Mouse (Mus musculus) lung, postnatal 4 days (tissue): ENCODE measurements around the gene Kcnh6.
"Not testable (repeated sequence)": the region's sequence is repeated elsewhere in the genome, so short reads cannot be mapped to it uniquely, and the experiment has no call there.

Experiments
- DNase-seq, 2 experiments: peaks; one replicate each; pipeline ENCODE4 v3.0.0; 2021

Kcnh6 gene

DNA sequence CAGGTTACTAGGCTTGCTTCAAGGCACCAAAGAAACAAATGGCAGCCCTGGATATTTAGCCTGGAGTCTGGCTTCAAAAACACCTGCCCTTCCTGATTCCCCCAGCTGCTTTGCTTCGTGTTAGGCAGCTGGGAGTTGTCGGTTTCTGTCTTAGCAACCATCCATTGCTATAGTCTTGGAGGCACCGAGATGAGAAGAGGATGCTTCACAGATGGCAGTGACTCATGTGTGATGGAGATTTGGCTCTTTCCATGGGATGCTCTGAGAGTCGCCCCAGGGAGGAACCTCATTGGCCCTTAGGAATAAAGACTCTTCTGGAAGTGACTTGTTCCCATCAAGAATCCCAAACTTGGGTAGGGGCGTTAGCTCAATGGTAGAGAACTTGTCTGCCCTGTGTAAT is 8.5 kb downstream of the Kcnh6 start:
- DNase-seq = no peak

DNA sequence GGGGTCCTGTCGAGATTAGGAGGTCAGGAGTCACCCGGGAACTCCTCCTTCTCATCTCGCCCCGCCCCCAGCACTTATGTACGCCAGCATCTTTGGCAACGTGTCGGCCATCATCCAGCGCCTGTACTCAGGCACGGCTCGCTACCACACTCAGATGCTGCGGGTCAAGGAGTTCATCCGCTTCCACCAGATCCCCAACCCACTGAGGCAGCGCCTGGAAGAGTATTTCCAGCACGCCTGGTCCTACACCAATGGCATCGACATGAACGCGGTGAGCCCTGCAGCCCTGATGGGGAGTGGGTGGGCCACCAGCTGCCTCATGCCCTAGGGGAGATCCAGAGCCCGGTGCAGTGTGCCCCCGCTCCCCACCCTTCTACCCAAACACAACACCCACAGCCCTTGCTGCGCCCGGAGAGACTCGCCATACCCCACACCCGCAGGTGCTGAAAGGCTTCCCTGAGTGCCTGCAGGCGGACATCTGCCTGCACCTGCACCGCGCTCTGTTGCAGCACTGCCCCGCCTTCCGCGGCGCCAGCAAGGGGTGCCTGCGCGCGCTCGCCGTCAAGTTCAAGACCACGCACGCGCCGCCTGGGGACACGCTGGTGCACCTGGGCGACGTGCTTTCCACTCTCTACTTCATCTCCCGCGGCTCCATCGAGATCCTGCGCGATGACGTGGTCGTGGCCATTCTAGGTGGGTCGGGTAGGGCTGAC is 12.3 kb downstream of the Kcnh6 start:
- DNase-seq = peak in 1 of 2 experiments; percentile 32

DNA sequence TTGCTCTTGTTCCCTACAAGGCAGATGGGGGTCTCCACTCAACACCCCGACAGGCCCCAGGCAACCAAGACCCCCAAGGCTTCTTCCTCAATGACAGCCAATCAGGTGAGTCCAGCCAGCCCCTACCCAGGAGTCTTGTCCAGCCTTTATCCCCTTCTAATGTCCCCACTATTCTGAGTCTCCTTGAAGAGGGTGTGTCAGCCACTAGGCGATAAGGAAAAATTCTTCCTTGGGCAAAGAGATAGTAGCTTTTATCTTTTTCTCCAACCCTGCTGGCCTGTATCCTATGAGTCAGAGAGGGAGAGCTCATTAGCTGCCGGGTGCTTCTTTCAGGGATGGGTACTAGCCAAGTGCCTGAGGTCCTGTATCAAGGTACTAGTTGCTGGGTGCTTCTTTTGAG is 17.9 kb downstream of the Kcnh6 start:
- no peak for DNase-seq

DNA sequence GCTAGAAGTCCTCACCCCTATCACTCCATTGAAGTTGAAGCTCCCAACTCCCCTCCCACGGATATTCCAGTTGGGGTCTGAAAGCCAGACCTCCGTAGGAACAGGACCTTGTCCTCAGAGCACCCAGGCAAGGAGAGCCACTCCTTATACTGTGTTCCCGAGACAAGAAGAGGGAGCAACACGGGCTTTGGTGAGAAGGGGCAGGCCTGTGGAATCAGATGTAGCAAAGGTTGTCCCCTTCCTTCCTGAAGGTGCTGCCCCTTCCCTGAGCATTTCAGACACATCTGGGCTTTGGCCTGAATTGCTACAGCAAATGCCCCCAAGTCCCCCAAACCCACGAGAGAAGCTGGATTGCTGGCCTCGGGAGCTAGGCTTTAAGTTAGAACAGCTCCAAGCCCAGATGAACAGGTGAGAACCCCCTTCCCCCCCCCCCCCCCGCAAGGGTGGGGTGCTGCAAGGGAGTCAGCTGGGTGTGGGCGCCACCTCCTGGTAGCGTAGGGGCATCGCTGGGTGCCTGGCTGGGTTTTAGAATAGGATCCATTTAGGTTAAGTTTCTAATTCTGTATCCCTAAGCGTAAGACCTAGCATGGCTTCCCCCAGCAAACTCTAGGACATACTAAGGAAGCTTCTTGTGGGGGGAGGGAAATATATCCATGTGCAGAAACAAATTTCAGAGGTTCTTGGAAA is 18.7 kb downstream of the Kcnh6 start:
- DNase-seq = peak; percentile 65 to 78

DNA sequence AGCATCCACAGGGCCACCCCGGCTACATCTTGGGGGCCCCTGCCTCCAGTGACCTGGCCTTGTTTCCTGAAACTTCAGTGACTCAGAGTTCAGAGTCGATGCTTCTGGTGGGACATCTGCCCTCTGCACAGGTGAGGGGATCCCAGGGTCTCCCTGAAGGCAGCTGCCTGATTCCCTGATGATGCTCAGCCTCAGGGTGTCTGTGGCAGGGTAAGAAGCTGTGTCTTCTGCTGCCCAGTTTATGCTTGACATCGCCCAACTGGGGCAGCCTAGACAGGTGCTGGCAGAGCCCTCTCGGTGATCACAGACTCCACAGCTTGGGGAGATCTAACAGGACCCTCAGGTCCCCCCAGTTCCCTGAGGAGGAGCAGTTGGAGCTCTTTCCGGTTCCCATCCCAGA is 19.7 kb downstream of the Kcnh6 start:
- DNase-seq = no peak

DNA sequence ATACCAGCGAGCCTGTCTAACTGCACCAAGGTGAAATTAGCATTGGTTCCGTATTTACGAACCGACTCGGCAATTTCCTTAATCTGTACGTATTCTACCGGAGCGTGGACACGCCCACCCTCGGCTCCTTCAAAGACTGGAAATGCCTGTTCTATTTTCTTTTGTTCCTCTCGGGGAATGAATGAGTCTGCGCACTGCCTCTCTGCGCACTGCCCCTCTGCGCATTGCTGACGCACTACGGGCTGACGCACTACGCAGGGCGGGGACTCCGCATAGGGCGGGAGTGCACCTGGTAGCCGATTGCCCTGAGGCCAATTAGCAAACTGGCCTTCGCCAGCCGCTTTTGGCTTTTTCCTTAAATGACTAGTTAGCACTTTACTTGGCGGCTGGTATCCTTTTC is 24.1 kb downstream of the Kcnh6 start:
- DNase-seq = not testable (repeated sequence)

DNA sequence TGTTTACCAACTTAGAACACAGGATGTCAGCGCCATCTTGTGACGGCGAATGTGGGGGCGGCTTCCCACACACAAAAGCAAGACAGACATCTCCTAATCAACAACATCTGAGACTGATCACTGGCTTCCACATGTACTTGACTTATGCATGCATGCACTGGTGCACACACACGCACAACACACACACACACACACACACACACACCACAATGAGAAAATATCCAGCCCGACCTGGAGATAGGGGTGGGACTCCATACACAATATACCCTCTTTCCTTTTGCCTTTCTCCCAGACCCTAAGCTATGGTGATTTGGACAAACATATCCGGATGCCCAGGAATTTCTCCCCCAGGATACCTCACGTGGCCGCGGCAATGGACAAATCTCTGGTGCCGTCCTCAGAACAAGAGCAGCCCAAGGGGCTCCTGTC is 25.6 kb downstream of the Kcnh6 start:
- DNase-seq = peak; percentile 39 to 56

DNA sequence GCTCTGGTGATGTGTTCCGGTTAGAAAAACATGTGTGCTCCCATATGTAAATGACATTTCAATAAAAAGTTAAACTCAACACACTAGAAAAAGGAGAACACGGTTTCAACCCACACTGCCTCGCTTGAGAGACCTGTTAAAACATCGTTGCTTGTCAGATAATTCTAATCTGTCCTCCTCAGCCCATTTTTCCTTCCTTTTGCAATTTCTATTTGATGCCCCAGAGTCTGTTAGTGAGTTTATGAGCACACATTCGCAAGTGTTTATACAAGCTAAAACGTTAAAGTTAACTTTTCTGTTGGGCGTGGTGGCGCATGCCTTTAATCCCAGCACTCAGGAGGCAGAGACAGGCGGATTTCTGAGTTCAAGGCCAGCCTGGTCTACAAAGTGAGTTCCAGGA is 27.1 kb downstream of the Kcnh6 start:
- DNase-seq = no peak

DNA sequence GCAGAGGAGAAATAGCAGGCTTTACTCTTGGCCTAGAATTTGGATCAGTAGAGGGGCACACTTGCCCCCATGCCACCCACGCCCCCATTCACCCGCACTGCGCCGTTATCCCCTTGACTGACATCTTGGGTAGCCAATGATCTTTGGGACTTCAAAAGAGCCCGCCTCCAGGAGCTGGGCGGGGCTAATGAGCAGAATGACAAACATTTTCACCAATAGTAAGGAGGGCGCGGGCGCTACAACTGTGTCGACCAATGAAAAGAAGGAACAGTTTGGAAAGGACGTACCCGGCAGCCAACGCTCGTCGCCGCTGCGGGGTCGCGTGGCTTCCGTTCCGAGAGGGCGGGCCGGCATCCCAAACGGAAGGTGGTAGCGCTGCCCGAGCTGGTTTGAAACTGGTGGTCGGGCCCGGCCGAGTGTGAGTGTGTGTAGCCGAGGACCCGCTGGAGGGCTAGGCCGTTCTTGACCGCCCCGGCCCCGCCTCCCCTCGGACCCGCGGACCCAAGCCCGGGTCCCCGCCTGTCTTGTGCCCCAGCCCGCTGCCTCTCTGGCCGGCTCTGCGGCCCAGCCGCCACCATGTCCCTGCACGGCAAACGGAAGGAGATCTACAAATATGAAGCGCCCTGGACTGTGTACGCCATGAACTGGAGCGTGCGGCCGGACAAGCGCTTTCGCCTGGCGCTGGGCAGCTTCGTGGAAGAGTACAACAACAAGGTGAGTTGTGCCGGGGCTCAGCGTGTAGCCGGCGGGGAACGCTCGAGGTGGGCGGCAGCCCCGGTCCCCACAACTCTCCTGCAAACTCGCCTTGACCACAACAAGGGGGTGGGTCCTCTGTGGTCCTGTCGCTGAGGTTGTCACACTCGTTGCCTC is 28.9 kb downstream of the Kcnh6 start, which contains the start of gene Dcaf7:
TSS of gene Dcaf7 (plus strand) at position 325 of the 870 bp plus-strand sequence.
- peak; percentile 97 to 98 for DNase-seq

DNA sequence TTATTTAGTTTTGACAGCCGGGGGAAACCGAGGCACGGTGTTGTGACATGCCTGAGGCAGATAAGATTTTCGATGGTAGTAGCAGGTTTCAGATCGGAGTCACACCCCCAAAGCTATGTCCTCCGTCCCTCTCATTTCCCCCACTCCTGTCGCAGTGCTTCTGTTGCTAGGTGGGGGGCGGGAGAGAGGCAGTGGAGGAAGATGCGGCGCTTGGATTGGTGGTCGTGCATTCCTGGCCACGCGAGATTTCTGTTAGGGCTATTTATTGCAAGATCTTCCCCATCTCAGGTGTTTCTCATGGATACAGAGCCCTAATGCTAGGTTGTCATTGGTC is 29.5 kb downstream of the Kcnh6 start:
- DNase-seq = peak; percentile 47 to 53

DNA sequence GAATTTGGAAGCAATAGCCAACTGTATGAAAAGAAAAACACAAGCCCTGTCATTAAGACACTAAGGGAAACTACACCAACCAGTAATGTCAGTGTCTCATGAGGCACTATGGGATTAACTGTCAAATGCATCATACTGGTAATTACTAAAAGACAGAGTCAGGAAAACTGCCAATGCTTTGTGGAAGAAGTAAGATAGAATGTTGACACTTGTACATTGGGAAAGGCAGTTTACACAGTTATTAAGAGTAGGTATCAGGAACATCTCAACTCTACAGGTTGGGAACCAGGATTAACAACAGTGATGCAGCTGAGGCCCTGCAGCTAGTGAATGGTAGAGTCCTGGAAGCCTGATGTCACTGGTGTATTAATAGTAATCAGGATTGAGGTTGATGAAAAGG is 36.4 kb downstream of the Kcnh6 start:
- DNase-seq = no peak

DNA sequence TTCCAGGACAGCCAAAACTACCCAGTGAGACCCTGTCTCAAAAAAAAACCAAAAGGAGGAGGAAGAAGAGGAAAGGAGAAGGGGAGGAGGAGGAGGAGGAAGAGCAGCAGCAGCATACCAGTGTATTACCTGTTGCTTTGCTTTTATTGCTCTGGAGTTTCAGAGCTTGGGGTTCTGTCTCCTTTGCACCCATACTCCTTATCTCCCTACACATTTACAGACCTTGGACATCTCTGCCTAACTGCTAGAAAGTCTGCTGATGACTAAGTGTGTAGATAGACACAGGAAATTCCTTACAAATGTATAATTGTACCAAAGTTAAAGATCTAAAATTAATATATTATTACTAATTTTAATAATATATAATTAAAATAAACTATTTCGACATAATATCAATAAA is 37.3 kb downstream of the Kcnh6 start:
- no peak for DNase-seq

DNA sequence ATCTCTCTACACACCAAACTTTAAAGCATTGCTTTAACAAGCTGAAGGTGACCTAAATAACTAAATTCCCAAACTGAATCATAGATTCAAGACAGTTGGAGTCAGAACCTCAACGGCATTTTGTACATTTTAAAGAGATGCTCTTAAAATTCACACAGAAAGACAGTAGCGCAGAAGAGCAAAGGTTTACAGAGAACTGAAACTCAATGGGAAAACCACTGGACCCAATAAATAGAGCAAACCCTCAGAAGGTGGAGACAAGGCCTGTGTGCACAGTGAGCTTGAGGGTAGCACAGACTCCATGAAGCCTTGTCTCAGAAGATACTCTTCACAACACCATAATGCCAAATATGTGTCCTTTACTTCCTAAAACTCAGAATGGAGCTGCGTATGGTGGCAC is 37.9 kb downstream of the Kcnh6 start:
- no peak for DNase-seq

DNA sequence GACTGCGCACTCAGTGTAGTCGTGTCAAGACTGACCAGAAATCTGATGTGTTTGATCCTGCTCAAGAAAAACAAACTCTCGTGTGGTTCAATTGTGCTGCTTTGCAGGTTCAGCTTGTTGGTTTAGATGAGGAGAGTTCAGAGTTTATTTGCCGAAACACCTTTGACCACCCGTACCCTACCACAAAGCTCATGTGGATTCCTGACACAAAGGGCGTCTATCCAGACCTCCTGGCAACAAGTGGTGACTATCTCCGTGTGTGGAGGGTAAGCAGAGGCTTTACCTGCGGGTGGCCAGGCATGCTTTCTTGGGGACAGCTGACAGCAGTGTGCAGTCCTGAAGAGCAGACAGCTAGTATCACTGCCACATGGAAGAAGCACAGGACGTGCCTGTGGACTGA is 38.7 kb downstream of the Kcnh6 start:
- no peak for DNase-seq

DNA sequence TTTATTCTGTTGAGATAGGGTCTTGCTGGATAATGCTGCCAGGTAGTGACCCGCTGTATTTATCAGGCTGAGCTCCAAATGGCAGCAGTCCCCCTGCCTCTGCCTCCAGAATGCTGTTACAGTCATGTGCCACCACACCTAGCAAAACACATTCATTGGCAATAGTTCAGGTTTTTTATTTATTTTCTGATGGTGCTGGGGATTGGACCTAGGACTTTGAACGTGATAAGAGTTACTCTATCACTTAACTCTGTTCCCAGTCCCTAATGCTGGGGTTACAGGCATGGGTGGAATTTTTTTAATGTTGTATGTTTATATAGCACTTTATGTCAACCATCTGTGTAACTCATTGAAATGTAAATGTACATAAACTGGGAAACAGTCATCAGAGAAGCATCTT is 46.0 kb downstream of the Kcnh6 start:
- no peak for DNase-seq

DNA sequence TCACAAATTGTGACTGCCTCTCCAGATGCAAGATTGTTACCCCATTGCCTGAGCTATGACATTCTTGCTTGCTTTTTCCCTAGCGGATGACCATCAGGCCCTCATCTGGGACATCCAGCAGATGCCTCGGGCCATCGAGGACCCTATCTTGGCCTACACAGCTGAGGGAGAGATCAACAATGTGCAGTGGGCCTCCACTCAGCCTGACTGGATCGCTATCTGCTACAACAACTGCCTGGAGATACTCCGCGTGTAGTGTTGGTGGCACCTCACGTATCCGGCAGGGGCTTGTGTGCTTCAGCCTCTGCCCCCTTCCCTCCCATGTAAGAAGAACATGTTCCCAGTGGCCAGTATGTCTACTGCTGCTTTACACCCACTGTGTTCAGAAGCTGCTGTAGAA is 46.7 kb downstream of the Kcnh6 start:
- no peak for DNase-seq

DNA sequence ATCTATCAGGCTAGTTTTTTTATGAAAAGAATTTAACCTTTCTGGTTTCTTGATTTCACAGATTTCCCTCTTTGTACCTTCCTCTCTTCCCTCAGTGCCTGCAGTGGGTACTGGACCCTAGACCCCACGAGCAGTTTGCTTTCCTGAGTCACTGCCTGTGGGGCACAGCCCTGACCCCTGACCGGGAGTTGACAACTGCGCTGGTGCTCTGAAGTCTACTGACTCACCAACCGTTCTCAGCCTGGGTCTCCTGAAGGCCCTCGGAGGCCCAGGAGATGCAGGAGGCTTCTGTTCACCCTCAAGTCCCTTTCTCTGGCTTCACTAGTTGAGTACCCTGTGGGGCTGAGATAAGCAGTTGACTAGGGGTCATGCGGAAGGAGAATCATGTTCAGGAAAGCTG is 47.4 kb downstream of the Kcnh6 start:
- no peak for DNase-seq

DNA sequence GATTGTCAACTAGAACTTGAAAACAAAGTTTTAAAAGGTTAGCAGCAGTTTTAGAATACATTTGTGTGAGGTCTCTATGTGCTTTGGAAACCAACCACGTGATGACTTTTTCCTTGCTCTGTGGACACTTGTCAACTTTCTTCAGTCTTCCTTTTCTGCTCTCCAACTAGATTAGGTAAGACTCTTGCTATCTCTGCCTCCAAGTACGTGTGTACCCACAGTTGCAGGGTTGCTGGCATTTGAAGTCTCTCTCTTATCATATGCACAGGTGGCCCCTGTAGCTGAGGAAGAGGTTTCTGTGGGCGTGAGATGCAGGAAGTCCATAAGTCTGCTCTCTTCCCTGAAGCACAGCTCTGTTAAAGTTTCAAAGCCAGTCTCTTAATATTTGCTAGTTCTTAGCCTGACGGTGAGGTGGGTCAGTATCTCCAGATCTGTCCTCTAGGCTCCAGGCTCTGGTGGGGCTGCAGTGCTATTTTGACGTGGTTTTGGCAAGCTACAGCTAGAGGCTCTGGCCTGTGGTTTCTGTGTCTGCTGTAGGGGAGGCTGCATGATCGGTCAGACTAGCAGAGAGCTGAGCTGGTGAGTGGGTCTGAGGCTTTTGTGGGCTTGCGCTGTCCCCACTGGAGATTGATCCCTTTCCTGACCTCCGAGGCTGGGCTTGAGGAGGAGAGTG is 49.0 kb downstream of the Kcnh6 start:
- DNase-seq = no peak

DNA sequence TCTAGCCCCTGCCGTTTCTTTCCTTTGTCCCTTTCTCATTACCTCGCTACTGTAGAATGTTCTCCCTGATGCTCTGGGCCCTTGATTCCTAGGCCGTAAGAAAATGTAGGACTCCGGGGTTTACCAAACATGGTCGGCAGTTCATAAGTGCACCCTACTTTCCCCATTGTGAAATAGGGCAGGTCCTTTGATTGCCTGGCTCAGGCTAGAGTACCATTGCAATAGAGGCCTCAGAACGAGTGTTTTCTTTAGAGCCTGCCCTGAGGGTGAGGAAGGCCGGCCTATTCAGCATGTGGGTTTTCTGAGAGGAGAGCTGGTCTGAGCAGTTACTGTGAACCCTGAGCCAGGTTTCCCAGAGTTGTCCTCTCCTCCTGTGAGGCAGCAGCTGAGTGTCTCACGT is 50.1 kb downstream of the Kcnh6 start:
- no peak for DNase-seq

DNA sequence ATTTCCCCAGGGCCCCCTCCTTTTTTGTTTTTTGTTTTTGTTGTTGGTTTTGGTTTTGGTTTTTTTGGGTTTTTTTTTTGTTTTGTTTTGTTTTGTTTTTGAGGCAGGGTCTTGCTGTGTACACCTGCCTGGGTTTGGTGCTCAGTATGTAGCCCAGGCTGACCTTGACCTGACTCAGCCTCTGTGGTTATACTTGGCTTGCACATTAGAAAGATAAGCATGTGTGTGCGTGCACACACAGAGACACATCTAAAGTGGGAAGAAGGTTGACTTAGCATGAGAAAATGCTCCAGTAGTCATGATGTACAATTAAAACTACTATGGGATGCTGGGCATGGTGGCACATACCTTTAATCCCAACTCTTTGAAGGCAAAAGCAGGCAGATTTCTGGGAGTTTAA is 52.6 kb downstream of the Kcnh6 start:
- DNase-seq = no peak

DNA sequence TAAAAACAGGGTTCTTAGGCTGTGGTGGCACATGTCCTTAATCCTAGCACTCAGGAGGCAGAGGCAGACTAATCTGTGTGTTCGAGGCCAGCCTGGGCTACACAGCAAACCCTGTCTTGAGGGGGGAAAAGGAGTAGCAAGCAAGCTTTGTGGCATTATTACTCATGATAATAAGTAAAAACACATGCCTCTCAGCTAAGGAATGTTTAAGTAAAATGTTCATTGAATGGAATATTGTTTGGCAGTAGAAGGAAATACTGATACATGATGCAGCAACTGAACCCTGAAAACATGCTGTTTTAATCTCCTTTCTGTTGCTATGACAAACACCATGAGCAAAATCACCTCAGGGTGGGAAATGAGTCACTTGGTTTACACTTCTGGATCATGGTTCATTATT is 53.4 kb downstream of the Kcnh6 start:
- DNase-seq = no peak

DNA sequence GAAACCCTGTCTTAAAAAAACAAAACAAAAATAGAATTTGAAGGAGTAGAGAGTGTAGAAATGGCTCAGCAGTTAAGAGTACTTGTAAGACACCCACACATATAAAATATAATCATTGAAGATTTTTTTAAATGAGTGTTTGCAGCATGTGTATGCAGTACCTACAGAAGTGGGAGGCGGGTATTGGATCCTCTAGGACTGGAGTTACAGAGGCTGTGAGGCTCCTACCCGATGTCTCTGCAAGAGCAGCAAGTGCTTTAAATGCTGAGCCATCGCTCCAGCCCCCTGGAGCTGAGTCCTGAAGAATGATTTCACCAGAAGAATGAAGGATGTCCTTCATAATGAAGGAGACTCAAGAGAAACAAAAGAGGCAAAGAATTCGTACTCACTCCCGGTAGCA is 55.8 kb downstream of the Kcnh6 start:
- no peak for DNase-seq
